Mouse (Mus musculus) hematopoietic stem cell, adult 5-6 weeks (primary cell): Measurements from ENCODE around the gene Kat14. TPM values are rescaled to one million over a fixed set of nuclear protein-coding genes. Genes with fewer than 3 reads are reported as not detected.
A peak's percentile ranks its signal among the peaks of the same experiment; 100 is the strongest.

Experiments
- ATAC-seq, 2 experiments: fragments of 125-278 bp in 1 of 2; replicated peaks in 1 of 2; 2 replicates each; pipeline ENCODE4 v1.8.0; 2016 to 2017; ENCODE audit warnings: inconsistent platforms in 2 of 2, mild to moderate bottlenecking in 2 of 2, moderate number of reproducible peaks in 2 of 2, low read depth in 1 of 2, moderate TSS enrichment in 1 of 2; ENCODE audit not compliant: low FRiP score in 2 of 2, poor library complexity in 2 of 2, severe bottlenecking in 2 of 2, insufficient read depth in 1 of 2, low TSS enrichment in 1 of 2
- total RNA-seq: library from RNA; stranded (forward); fragments of 172-1452, 232-1000 nt; gene quantifications from 2 replicates; pipeline ENCODE4 v1.2.3, GENCODE M21; 2017

The Kat14 gene
- total RNA-seq, 1 experiment from 2014 or later, result 40.3 TPM

DNA sequence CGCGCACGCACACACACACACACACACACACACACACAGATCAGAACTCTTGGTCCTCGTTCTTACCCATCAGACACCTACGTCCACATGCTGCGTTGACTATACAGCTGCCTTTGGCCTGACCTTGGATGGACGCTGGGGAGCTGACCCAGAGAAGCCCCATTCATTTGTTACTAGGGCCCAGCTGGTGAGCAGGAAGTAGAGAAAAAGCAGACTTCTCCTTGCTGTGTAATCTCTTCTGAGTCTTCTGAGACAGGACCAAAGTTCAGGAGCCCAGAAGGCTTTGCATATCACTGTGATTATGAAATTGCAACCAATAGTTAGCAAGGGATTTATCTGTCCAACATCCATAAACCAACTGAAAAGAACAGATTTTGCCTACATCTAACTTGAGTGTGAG, 60.4 kb downstream of the Kat14 start:
- no peak for ATAC-seq

- ATAC-seq, result no peak
Measured at GRCm38 (mm10) chr2:144431286-144431825, 62.6 kb downstream of the Kat14 start.

GRCm38 (mm10) chr2:144435679-144436078, 66.9 kb downstream of the Kat14 start:
- ATAC-seq, result no peak

DNA sequence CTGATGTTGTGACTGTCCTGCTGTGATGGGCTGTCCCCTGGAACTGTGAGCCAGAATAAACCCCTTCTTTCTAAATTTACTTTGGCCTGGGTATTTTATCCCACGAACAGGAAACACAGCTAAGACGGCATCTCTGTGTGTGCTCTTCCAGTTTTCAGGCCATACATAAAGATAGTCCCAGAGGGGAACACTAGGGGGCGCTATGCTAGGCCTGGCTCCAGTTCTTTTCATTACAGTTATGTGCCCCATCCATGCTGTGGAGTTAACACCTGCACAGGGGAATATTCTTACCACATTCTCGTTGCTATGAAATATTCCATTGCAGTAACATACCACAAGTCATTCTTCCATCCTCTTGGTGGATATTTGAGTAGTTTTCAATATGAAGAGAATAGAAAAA, 69.6 kb downstream of the Kat14 start:
- ATAC-seq, result no peak

GRCm38 (mm10) chr2:144439191-144439700, 70.5 kb downstream of the Kat14 start:
- ATAC-seq, result no peak

- peak; percentile 58 to 74; a peak in 2 of 4 replicates for ATAC-seq
Measured at GRCm38 (mm10) chr2:144441386-144441915, 72.7 kb downstream of the Kat14 start.

- ATAC-seq, result no peak
Measured at GRCm38 (mm10) chr2:144446360-144446999, 77.7 kb downstream of the Kat14 start.

- ATAC-seq, result no peak
Measured at GRCm38 (mm10) chr2:144450378-144450777, 81.6 kb downstream of the Kat14 start.

DNA sequence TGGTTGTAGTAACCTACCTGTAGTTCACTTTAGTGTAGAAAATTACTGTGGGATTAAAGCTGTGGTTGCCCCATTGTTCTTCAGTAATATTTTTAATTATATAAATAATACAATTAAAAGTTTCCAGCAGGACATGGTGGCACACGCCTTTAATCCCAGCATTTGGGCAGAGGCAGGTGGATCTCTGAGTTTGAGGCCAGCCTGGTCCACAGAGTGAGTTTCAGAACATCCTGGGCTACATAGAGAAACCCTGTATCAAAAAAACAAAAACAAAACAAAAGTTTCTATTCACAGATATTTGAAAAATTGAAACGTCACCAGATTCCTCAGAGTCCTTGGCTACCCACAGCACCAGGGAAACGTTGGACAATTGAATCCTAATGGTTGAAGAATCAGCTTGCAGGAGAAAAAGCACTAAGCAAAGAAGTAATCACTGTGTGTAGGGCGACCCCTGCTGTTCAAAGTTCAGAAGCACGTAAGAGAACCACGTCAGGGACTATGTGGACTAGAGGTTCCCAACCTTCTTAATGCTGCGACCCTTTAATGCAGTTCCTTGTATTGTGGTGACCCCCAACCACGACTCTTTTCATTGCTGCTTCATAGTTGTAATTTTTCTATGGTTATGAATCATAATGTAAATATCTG, 83.7 kb downstream of the Kat14 start:
- peak; percentile 69 to 81; a peak in 3 of 4 replicates for ATAC-seq

Other genes starting within 250 kb of the Kat14 start
- 31.5 and 32.1 TPM in 2 replicates for gene Mgme1, start 98.3 kb upstream of the Kat14 start, total RNA-seq
- gene Snx5, start 98.1 kb upstream of the Kat14 start, total RNA-seq, result 265 and 321 TPM in 2 replicates
- gene Ovol2, start 36.8 kb upstream of the Kat14 start, total RNA-seq, result not detected in 2 replicates
- gene Pet117, start within 50 bp of the Kat14 start, total RNA-seq, result not detected in 2 replicates
- 0.15 TPM in 1 of 2 replicates, not detected in the other for gene Dzank1, start 158.4 kb downstream of the Kat14 start, total RNA-seq
- gene Polr3f, start 158.7 kb downstream of the Kat14 start, total RNA-seq, result 33.0 TPM in 2 replicates
- 17.6 and 18.2 TPM in 2 replicates for gene Rbbp9, start 181.9 kb downstream of the Kat14 start, total RNA-seq
- gene Sec23b, start 187.2 kb downstream of the Kat14 start, total RNA-seq, result 56.0 and 82.8 TPM in 2 replicates
- gene Smim26, start 225.1 kb downstream of the Kat14 start, total RNA-seq, result 9.5 and 32.3 TPM in 2 replicates
- 72.6 and 86.4 TPM in 2 replicates for gene Dtd1, start 230.9 kb downstream of the Kat14 start, total RNA-seq